Mouse (Mus musculus): ENCODE data around the gene Mettl26. TPM values are rescaled to one million over a fixed set of nuclear protein-coding genes. Genes with fewer than 3 reads are reported as not detected.

The Mettl26 gene
- total RNA-seq, 1 experiment from 2014 or later = 144 TPM

DNA sequence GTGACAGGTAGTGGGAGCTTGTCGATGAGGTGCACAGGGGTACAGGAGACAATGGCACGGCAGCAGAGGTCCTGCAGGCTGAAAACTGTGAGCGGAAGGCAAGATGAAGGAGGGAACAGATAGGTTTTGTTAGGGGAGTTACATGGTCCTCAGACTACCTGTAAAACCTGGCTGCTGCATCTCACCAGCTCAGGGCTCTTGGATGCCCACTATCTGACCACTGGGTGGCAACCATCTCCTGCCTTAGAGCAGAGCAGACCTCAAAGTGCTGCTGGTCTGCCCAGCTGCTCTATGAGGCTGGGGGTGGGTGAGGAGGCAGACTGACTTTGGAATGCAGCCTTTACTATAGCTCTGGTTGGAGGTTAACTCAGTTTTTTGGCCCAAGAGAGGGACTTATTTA, 8.9 kb downstream of the Mettl26 start:
- DNase-seq = no peak

- DNase-seq = no peak
Observed at GRCm38 (mm10) chr17:25885636-25886035, 10.8 kb downstream of the Mettl26 start.

DNA sequence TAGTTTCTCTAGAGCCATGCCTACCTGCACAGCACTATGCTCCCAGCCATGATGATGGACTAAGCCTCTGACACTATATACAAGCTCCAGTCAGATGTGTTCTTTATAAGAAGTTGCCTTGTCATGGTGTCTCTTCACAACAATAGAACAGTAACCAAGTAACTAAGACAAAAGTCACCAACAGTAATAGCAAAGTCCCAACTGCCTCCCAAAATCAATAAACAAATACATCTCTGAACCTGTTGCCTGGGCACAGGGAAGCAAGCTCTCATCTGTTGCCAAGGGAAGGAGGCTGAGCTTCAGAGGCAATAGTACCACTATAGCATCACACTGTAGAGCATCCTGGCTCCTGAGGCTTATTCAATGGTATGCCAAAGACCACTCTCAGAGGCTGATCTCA, 11.9 kb downstream of the Mettl26 start:
- DNase-seq = no peak

GRCm38 (mm10) chr17:25887467-25887866, 12.6 kb downstream of the Mettl26 start:
- DNase-seq = no peak

GRCm38 (mm10) chr17:25888837-25889236, 14.0 kb downstream of the Mettl26 start:
- no peak for DNase-seq

GRCm38 (mm10) chr17:25893975-25894617, 19.2 kb downstream of the Mettl26 start:
- peak; percentile 76 for DNase-seq

DNA sequence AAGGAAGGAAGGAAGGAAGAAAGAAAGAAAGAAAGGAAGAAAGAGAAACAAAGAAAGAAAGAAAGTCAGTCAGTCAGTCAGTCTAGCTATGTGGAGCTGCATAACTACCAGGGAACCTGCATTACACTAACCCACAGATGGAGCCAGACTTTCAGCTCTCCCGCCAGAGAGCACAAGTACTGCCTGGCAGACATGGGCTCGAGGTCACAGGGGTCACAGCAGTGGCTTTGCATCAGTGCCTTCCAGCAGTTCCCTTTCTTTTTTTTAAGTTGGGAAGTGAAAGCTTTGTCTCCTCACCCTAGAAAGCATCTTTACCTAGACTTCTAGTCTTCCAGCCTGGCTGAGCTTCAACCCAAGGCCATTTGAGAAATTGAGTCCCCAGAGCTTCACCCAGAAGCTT, 20.5 kb downstream of the Mettl26 start:
- no peak for DNase-seq

DNA sequence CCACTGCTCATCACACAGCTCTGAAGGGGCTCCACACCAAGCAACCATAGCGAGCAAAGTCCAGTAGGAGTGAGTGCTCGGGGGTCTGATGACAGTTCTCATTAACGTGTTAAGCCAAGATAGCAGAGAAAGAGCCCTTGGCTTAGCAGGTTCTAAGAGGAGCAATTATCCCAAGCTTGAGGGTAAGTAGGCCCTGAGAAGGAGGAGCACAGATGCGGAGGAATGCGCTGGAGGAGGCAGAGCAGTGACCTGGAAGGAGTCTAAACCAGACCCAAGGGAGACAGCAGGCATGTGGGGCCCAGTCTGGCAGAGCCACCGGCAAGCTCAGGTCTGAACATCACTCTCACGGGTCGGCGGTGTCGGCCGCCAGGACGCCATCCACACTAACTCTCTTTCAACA, 21.0 kb downstream of the Mettl26 start:
- no peak for DNase-seq

- DNase-seq = no peak
Observed at GRCm38 (mm10) chr17:25900193-25900592, 25.3 kb downstream of the Mettl26 start.

DNA sequence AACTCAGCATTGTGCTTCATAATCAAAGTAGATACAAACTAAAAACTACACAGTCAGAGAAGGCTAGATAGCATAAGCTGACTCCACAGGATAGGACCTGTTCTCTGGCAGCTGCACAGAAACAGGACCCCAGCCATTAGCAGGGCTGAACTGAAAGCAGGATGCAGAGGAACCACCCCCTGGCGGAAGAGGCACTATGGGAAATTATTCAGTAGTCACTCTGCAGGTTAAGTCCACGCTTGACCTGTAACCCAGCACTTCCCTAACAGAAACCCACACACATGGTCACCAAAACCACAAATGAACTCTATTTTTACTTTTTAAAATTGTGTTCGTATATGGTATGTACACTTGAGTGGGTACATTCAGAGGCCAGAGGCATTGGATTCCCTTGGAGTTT, 28.2 kb downstream of the Mettl26 start:
- DNase-seq = no peak

- DNase-seq = no peak
Observed at GRCm38 (mm10) chr17:25907640-25908039, 32.8 kb downstream of the Mettl26 start.

DNA sequence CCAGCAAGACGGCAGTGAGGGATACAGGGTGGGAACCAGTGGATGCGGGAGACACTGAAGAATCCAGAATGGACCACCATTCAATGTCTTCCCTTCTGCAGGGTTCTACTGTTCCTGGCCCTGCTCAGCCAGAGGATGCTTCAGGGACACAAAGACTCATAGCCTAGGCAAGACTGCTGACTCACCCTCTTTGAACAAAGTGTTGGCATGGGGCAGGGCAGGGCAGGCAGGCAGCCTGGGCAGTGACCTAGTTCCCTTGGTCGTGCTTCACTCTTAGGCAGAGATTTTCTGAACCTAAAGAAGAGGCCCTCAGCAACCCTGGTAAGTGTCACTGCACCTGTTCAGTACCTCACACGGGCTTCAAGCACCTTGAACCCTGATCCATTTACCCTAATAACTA, 36.9 kb downstream of the Mettl26 start:
- DNase-seq = peak; percentile 62

DNA sequence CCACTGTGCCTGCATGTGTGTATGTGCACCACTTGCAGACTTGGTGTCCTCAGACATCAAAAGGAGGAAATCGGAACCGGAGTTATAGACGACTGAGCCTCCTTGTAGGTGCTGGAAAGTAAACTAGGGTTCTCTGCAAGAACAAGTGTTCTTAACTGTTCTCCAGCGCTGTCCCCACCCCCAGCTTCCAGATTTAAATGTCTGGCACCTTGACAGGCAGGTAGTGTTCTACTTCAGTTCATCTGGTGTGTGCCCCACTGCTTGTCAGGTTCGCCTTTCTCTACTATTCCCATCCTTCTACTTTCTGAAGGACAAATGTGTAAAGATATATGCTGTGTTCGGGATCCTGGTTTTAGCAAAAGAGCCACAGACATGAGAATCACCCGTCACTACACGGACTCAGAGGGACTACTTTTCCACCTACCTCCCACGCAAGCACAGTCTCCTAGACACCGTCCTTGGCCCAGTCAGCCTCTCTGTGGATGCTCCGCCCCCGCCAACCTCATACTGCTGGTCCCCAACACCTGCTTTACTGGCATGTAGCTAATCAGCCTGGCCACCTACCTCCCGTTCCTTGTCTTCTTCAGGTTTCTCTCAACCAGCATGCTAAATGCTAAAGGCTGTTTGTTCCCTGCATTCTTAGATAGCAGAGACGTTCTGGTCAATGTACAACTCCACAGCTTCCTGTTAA, 38.5 kb downstream of the Mettl26 start:
- peak; percentile 62 for DNase-seq

- no peak for DNase-seq
Observed at GRCm38 (mm10) chr17:25913877-25914275, 39.0 kb downstream of the Mettl26 start.

DNA sequence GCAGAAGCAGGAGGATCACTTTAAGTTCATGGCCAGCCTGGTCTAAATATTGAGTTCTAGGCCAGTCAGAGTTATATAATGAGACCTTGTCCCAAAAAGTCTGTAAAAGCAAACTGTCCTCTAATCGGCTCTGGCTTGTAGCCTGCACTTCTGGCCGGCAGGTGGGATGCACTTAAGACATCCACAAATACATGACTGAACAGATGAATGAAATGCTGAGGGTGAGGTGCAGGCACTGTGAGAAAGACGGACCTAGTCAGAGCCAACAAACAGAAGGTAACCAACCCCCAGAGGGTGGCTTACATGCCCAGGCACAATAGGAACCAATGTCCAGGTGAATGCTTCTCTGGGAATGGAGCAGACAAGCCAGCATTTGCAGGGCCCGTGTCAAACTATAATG, 39.4 kb downstream of the Mettl26 start:
- DNase-seq = no peak

GRCm38 (mm10) chr17:25916931-25917647, 42.2 kb downstream of the Mettl26 start:
- DNase-seq = peak; percentile 74

DNA sequence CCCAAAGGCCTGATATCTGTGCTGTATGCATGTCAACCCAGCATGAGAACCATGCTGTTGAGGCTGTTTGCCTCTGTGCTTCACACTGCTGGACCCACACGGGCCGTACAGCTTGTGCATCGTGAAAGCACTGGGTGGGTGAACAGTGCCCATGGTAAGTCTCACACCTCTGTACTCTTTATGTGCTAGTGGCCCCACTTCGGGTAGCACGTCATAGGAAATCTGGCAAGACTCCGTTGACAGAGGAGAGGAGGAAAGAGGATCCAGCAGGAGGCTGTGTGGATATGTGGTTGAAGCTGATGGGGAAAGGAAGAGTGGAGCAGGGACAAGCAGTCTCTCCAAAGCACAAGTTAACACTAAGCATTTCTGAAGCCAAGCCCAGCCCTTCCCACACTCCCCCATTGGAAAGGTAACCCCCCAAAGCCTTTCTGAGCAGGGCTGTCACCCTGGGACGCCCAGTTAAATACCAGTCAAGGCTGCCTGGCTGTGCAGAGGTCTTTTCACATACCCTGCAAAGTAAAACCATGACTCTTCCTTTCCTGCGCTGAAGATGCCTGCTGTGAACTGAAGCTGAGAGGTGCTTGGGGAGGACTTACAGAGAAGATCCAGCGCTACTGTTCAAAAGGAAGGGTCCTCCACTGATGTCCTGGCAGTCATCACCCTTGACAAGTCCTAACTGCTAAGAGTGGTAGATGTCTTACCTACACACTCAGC, 43.3 kb downstream of the Mettl26 start:
- DNase-seq = no peak

- DNase-seq = peak; percentile 50
Observed at GRCm38 (mm10) chr17:25919144-25919785, 44.4 kb downstream of the Mettl26 start, which contains the start of gene Rab40c. Gene Rab40c (minus strand): TSS chr17:25919727.

DNA sequence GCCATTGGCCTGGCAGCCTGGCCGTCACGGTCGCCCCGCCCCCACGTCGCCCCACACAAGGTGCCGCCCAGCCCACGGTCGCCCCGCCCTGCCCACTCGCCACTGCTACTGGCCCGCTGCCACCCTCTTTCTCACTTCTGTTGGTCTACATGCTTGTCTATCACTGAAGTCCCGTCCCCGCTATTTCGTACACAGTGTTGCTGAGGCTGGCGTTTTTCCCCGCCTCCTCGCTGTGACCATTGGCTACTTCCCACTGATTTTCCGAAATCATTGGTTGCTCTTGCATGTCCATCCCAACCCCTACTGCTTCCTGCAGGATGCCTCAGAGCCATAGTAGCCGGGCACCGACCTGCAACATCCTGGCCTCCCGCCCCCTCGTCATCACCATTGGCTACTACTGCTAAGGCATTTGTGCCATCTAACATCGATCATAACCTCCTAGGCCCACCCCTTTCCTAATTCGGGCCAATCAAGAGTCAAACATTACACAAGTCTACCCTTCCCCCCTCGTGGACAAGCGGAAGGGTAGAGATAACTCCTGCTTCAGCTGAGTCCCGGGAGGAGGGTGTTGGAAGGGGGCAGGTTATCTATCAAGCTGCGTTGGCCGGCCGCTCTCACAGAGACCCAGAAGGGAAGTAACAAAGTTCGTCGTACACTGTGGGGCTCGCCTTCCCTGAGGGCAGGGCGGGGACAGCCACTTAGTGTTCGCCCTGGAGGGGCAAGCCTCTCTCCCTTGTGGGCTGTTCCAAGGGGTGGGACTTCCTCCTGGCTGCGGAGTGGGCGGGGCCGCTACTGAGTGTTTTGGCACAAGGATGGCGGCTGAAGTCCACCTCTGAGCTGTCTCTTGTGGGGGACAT, 45.1 kb downstream of the Mettl26 start:
- DNase-seq = peak; percentile 100

GRCm38 (mm10) chr17:25922120-25922519, 47.2 kb downstream of the Mettl26 start:
- DNase-seq = no peak

GRCm38 (mm10) chr17:25925348-25925747, 50.5 kb downstream of the Mettl26 start:
- peak; percentile 36 for DNase-seq
